Mouse (Mus musculus) adrenal gland, postnatal 25 days (tissue): Measurements from ENCODE around the gene Mrpl42. TPM values are rescaled to one million over a fixed set of nuclear protein-coding genes. Genes with fewer than 3 reads are reported as not detected.

Experiments used
- DNase-seq: peaks from one replicate; pipeline ENCODE4 v3.0.0; 2021; ENCODE audit warnings: mixed read lengths
- total RNA-seq: library from RNA; stranded (reverse); gene quantifications from 2 replicates; pipeline ENCODE4 v1.2.3, GENCODE M21; 2021

The Mrpl42 gene
- total RNA-seq, 1 experiment from 2014 or later = 105 TPM

GRCm38 (mm10) chr10:95515293-95515931, 13.7 kb upstream of the Mrpl42 start:
- DNase-seq = peak; percentile 57

- DNase-seq = peak; percentile 98
These were observed 13.0 kb upstream of the Mrpl42 start, which contains the start of gene Ube2n for GRCm38 (mm10) chr10:95514656-95515292. Ube2n (plus strand) TSS chr10:95515145.

- no peak for DNase-seq
These were observed 12.2 kb upstream of the Mrpl42 start for GRCm38 (mm10) chr10:95513768-95514556.

- DNase-seq = no peak
These were observed 10.9 kb upstream of the Mrpl42 start for GRCm38 (mm10) chr10:95512635-95513034.

- DNase-seq = no peak
These were observed 7.5 kb upstream of the Mrpl42 start for GRCm38 (mm10) chr10:95509263-95509662.

- no peak for DNase-seq
These were observed 7.1 kb upstream of the Mrpl42 start for GRCm38 (mm10) chr10:95508793-95509192.

- DNase-seq = no peak
These were observed 6.4 kb upstream of the Mrpl42 start for GRCm38 (mm10) chr10:95508126-95508525.

GRCm38 (mm10) chr10:95504341-95504740, 2.6 kb upstream of the Mrpl42 start:
- DNase-seq = no peak

- no peak for DNase-seq
These were observed 1.9 kb upstream of the Mrpl42 start for GRCm38 (mm10) chr10:95503443-95504235.

GRCm38 (mm10) chr10:95501033-95501432, 707 bp downstream of the Mrpl42 start:
- no peak for DNase-seq

GRCm38 (mm10) chr10:95494268-95494667, 7.5 kb downstream of the Mrpl42 start:
- DNase-seq = no peak

GRCm38 (mm10) chr10:95489653-95490052, 12.1 kb downstream of the Mrpl42 start:
- DNase-seq = peak; percentile 40

- DNase-seq = no peak
These were observed 24.2 kb downstream of the Mrpl42 start for GRCm38 (mm10) chr10:95477516-95477915.

GRCm38 (mm10) chr10:95475923-95476322, 25.8 kb downstream of the Mrpl42 start:
- DNase-seq = peak; percentile 88

- no peak for DNase-seq
These were observed 29.7 kb downstream of the Mrpl42 start for GRCm38 (mm10) chr10:95471889-95472547.

- DNase-seq = no peak
These were observed 30.6 kb downstream of the Mrpl42 start for GRCm38 (mm10) chr10:95471186-95471585.

GRCm38 (mm10) chr10:95468894-95469293, 32.8 kb downstream of the Mrpl42 start:
- DNase-seq = no peak

GRCm38 (mm10) chr10:95465485-95465896, 36.2 kb downstream of the Mrpl42 start:
- DNase-seq = no peak

- no peak for DNase-seq
These were observed 37.2 kb downstream of the Mrpl42 start for GRCm38 (mm10) chr10:95464527-95464926.

- no peak for DNase-seq
These were observed 39.5 kb downstream of the Mrpl42 start for GRCm38 (mm10) chr10:95462231-95462630.

GRCm38 (mm10) chr10:95461053-95461553, 40.6 kb downstream of the Mrpl42 start:
- DNase-seq = no peak
